Mouse (Mus musculus) hematopoietic stem cell, adult 5-6 weeks (primary cell): ENCODE data around the gene Casp1. TPM values are rescaled to one million over a fixed set of nuclear protein-coding genes. Genes with fewer than 3 reads are reported as not detected.

Source experiments
- ATAC-seq, 2 experiments: fragments of 125-278 bp in 1 of 2; replicated peaks in 1 of 2; 2 replicates each; pipeline ENCODE4 v1.8.0; 2016 to 2017; ENCODE audit warnings: inconsistent platforms in 2 of 2, mild to moderate bottlenecking in 2 of 2, moderate number of reproducible peaks in 2 of 2, low read depth in 1 of 2, moderate TSS enrichment in 1 of 2; ENCODE audit not compliant: low FRiP score in 2 of 2, poor library complexity in 2 of 2, severe bottlenecking in 2 of 2, insufficient read depth in 1 of 2, low TSS enrichment in 1 of 2
- total RNA-seq: library from RNA; stranded (forward); fragments of 172-1452, 232-1000 nt; gene quantifications from 2 replicates; pipeline ENCODE4 v1.2.3, GENCODE M21; 2017

Casp1 gene
- 59.0 and 89.2 TPM in 2 replicates for total RNA-seq

DNA sequence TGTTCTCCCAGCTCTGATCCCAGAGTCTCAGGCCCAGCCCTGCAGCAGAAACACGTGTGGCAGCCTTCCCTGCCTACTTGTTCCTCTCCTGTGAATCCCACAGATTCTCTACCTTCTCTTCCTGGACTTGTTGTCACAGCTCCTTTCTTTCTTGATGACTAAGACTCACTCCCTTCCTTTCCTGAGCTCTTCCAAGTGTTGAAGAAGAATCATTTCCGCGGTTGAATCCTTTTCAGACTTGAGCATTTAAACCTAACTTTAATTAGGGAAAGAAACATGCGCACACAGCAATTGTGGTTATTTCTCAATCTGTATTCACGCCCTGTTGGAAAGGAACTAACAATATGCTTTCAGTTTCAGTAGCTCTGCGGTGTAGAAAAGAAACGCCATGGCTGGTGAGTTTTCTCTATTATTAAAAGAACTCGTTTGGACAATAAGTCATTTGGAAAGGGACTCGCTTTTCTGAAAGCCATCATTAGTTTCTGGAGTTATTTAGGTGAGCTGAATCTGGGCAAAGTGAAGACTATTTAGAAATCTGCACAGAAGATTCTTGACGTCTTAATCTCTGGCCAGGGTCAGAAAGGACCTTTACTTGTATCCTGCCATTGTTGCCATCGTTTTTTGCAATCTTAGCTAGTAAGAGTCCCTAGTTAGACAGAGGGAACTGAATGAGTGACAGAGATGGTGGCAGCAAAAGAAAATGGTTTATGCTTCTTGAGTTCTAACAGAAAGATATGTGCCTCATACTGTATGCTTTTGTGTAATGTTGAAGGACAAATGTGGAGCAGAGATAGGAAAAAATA is at the start of gene Casp1:
TSS of gene Casp1 (plus strand) at position 189 of the 803 bp plus-strand sequence.
- peak; percentile 94 to 96 for ATAC-seq

- no peak for ATAC-seq
Observed at GRCm38 (mm10) chr9:5263951-5264475, 34.3 kb upstream of the Casp1 start.

- ATAC-seq: no peak
Observed at GRCm38 (mm10) chr9:5270274-5270673, 28.0 kb upstream of the Casp1 start.

GRCm38 (mm10) chr9:5270884-5271283 is 27.4 kb upstream of the Casp1 start:
- no peak for ATAC-seq

- no peak for ATAC-seq
Observed at GRCm38 (mm10) chr9:5271334-5271845, 26.9 kb upstream of the Casp1 start.

DNA sequence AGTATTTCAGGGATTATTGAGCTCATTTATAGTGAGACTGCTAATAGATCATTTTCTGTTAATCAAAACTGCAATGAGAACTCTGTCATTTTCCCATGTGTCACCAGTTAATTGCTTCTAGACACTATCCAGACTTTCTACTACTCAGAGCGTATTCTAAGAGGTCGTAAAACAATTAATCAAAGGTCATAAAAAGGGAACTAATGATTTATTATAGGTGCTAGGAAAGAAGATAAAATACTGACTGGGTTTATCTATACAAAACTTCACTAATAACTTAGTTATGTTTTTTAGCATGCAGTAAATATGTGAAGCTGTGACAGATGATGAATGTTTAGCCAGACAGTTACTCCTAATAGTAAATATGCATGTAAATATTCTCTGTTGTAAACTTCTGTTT is 12.2 kb upstream of the Casp1 start:
- ATAC-seq: no peak

DNA sequence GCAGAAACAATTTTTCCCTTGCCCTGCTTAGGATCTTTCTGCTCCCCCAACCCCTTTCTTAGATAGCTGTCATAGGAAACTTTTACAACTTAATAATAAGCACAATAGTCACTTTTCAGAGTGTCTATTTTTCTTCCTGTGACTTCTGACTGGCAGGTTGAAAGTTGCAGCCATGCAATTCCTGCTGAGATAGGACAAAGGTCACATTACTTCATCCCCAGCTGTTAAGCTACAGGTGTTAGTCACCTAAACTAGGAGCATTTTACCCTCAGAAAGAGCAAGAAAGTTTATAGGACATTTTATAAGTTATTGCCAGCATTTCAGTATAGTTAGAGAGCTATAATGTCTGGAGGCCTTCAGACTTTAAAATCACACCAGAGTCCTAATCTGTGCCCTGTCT is 11.7 kb upstream of the Casp1 start:
- ATAC-seq: no peak

DNA sequence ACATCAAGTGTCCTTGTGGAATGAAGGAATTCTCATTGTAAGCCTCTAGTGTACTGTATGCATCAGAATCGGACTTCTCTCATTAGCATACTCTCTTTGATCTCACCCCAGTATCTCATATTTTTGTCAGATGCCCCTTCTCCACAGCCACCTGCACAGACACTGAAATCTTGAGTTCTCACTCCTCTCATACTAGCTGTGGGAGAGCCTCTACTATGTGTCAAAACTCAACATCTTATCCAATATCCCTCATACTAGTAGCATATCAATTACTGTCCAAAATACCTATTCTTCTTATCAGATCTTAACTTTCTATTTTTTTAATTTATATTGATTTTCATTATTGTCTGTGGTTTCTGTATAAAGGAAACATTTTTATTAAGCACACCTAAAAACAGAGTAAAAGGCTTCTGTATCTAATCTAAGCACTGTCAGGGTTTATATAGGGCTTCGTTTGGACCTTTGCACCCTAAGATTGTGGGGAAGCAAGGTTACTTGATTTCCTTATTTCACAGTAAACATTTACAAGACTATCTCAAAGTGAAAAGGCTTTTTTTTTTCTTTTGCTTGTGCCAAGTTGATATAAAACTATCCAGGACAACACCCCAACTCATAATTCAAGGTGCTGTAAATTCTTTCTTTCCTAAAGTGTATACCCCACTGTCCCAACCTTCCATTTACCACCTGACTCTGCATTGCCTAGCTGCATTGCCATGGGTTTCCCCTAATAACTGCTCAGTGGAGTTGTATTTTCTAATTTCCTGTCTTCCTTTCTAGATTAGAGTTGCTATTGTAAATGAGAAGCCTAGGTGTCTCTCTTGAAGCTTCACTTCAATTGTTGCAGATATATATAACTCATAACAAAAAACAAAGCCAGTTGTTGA is 1.7 kb upstream of the Casp1 start:
- no peak for ATAC-seq

- peak; percentile 8 to 34; a peak in 1 of 4 replicates for ATAC-seq
Observed at GRCm38 (mm10) chr9:5299132-5299381, 740 bp downstream of the Casp1 start.

- ATAC-seq: peak; percentile 96
Observed at GRCm38 (mm10) chr9:5308561-5308960, 10.2 kb downstream of the Casp1 start, which contains the start of gene Casp4. Casp4 (plus strand) TSS chr9:5308828.

DNA sequence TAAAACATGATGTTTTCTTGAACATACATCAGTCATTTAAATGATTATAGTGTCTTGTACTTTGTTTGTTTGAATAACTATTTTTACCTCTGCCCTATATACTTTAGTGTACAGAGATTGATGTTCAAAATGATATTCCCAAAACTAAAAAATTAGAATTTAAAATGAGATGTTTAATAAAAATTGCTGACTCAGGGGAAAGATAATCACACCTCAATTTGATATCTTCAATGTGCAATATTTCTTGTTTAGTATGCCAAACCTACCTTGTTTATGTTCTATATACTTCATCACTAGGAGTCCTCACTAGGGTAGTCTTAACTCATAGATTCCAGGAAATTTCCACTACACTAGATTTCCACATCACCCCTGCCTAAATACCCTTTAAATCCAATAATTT is 11.8 kb downstream of the Casp1 start:
- no peak for ATAC-seq

- ATAC-seq: no peak
Observed at GRCm38 (mm10) chr9:5311435-5311834, 13.1 kb downstream of the Casp1 start.

- ATAC-seq: no peak
Observed at GRCm38 (mm10) chr9:5328204-5328603, 29.9 kb downstream of the Casp1 start.

DNA sequence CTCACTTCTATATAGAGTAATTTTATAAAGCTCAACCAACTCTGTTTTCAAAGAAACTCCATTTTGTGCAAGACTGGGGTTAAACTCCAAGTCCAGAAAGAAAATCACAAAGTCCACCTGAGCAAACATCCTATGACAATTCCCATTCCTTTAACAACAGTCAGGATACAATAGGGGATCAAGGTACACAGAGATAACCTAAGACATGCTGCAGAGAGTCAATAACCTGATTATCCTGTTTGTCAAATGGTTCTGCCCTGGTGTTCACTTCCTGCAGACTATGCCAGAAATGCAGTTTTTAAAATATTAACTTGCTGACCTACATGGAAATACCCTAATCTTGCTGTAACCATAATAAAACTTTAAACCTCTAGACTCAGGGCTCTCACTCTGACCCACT is 34.1 kb downstream of the Casp1 start:
- no peak for ATAC-seq

DNA sequence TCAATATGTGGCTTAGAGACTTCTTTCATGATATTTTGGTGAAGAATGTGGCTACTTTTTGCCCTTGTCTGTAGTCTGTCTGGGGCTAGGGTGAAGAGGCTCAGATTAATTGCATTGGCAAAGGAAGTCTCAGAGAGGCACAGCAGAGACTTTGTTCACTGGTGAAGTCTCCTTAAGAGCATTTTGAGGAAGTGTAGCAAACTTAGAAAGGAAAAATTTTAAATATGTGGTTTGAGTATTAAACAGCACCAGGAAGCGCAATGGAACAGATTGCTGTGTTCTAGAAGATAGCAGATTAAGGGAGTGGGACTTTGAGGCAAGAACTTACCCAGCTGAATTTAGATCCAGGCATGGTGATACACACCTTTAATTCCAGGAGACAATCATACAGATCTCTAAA is 35.1 kb downstream of the Casp1 start:
- peak; percentile 84 to 94; a peak in 3 of 4 replicates for ATAC-seq

- peak; percentile 59 to 80 for ATAC-seq
Observed at GRCm38 (mm10) chr9:5343092-5343491, 44.8 kb downstream of the Casp1 start.

- peak; percentile 62 to 71; a peak in 3 of 4 replicates for ATAC-seq
Observed at GRCm38 (mm10) chr9:5344090-5344489, 45.8 kb downstream of the Casp1 start.

GRCm38 (mm10) chr9:5345291-5345898 is 47.1 kb downstream of the Casp1 start, which contains the start of gene Casp12:
Casp12 (plus strand) TSS chr9:5345430.
- peak; percentile 54 to 55; a peak in 3 of 4 replicates for ATAC-seq
